Mouse (Mus musculus) right cerebral cortex, adult 2 months (tissue): Measurements from ENCODE around the gene Fbxo6.
A peak's percentile ranks its signal among the peaks of the same experiment; 100 is the strongest.
"Not testable (repeated sequence)": the region's sequence is repeated elsewhere in the genome, so short reads cannot be mapped to it uniquely, and the experiment has no call there.

ENCODE experiments used
- DNase-seq, 2 experiments: peaks; one replicate each; pipeline ENCODE4 v3.0.0; 2021 to 2022; ENCODE audit warnings: low spot score in 2 of 2

Fbxo6 gene

DNA sequence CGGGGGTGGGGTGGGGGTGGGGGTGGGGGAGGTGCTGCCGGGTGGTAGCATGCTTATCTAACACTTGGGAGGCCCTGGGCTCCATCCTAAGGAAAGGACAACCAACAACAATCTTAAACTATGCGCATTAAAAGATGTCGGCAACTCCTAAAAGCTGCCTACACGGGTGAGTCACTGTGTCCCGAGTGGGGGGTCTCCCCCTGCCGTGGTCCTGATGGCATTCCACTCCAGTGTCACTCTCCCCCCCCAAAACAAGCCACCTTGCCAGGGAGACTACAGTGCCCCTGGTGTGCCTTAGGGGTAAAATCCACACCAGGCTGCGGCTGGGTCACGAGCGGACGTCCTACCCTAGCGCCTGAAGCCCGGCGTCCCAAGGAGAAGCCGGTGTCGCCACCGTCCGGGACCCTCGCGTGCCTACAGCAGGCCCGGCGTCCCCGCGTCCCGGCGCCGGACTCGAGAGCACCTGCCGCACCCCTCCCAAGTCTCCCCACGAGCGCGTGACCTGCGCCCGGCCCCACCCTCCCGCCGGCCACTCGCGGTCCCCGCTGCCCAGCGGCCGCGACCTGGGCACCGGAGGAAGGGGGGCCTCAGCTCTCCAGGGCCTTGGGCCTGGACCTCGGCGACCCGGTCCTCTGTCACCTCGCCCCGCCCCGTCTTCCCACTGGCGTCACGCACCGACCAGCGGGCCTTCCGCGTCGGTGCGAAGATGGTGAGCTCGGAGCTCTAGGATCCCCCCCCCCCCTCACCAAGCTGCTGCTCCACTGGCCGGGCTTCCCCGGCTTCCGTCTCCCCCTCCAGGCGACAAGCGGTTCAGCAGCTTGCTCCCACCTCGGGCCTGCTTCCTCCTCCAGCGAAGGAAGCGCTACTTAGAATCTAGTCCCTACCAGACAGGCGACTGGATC, at the start of gene Fbxo6:
Gene Fbxo6, minus strand, starts transcription at position 874 of the 902 bp plus-strand sequence.
- DNase-seq: peak; percentile 82 to 85

DNA sequence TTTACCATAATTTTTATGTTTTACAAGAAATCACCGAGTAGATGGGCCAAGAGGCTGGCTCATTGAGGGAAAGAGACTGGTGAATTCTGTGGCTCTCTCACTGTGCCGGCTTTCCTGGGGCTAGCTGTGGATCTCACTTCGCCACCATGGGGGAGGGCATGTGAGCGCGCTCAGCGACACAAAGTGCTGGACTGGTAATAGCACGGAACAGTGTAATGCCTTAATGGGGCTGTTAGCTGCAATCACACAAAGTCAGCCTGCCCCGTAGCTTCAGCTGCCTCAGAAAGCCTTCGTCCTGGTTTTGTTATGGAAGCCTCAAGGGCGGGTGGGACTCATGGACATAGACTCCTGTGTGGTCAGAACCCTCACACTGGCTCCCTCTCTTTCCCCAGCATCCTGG, 46.8 kb upstream of the Fbxo6 start:
- DNase-seq: no peak

DNA sequence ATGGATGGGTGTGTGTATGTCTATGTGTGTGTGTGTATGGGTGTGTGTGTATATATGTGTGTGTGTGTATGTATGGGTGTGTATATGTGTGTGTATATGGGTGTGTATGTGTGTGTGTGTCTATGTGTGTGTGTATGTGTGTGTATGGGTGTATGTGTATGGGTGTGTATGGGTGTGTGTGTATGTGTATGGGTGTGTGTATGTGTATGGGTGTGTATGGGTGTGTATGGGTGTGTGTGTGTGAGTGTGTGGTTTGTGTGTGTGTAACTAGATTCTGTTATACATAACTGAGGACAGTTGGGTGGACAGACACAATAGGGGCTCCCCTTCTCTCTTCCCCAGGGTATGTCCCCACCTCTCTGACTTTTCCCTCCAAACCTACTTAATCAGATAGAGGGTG, 42.5 kb upstream of the Fbxo6 start:
- no peak for DNase-seq

DNA sequence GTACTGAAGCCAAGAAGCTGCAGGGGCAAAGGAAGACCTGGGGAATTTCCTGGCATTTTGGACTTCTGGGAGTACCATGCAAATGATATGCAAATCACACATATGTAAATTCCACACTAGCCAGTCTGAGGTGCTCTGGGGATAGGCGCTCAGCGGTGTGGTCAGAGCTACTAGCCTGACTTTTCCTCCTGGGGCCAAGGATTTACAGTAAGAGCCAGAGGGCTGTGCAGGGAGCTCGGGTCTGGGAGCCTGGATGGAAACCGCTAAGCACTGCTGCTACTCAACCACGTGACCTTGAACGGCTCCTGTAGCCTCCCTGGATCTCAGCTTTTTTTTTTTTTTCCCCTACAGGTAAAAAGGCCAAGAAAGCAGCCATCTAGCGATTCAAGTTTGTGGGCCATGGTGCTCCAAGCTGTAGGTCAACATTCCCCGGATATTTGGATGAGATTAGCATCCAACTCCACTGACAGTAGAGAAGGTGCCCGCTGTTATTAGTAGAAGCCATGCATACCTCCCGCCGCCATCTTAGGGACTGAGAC, 40.8 kb upstream of the Fbxo6 start:
- no peak for DNase-seq

DNA sequence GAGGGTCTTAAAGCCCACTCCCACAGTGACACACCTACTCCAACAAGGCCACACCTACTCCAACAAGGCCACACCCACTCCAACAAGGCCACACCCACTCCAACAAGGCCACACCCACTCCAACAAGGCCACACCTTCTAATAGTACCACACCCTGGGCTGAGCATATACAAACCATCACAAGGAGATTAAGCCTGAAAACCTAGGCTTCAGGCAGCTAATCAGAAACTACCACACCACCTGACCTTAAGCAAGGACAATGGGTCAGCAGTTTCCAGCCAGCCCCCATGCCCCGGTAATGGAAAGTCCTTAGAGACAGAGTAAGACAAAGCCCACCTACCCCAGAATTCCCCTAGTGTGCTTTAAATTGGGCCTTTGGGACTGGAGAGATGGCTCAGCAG, 36.8 kb upstream of the Fbxo6 start:
- not testable (repeated sequence) for DNase-seq

DNA sequence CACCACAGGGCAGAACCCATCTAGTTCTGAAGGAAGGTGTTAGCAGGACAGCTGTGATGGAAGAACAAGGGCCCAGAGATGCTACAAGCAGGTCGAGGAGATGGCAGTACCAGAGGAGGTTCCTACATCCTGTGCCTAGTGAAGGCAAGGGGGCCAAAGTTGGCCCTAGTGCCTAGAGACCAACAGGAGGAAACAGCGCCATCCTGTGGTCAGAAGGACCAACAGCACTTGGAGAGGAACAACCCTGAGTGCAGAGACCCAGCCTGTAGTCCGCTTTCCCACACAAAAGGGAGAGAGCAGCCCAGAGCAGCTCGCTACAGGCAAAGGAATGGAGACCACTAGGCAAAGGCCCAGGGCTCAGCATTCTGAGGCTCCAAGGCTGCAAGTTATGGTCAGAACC, 33.9 kb upstream of the Fbxo6 start:
- DNase-seq: no peak

DNA sequence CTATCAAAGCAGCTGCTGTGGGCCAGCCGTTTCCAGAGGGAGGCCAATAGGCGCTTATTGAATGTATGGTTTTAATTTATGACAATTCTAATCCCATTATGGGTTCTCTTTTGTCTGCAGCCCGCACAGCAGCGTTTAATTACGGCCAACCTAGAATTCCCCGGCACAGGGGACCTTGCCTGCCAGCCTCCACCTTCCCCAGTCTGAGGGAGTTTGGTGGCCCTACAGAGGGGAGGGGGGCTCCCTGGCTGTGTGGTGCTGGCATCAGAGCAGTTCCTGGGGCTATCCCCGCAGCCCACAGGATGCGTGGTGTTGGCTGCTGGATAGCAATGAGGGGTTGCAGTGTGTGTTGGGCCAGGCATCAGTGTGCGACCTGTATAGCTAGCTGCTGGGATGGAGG, 32.6 kb upstream of the Fbxo6 start:
- no peak for DNase-seq

DNA sequence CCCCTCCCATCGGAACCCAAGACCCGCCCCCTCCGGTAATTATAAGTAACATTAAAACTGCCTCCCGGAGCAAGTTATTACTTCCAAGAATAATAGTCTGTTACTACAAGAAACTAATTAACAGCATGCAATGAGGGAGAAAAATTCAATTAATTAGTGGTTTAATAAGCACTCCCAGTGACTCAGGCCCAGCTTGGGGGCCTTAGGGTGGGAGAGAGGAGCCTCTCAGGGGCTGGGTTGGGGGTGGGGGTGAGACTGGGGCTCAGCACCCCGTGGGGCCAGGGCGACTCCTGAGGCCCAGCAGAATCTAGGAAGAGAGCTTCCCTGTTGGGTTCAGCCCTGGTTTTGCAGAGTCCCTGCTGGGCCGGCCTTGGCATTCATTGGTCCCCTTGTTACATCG, 30.4 kb upstream of the Fbxo6 start:
- no peak for DNase-seq

DNA sequence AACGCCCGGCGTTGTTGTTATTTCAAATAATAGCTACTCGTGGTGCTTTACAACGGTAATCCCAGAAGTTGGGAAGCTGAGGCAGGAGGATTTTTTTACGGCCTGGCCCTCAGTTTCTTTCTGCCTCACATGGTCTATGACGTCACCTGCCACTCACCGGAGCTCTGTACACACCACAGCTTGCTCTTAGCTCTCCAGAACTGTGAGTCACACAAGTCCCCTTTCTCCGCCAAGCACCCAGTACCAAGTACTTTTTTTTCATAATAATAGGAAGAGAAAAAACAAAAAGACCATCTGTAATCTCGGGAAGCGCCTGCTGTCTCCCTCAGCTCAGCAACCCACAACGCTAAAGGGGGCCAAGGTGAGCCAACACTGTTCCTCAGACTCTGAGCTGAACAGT, 29.5 kb upstream of the Fbxo6 start:
- no peak for DNase-seq

DNA sequence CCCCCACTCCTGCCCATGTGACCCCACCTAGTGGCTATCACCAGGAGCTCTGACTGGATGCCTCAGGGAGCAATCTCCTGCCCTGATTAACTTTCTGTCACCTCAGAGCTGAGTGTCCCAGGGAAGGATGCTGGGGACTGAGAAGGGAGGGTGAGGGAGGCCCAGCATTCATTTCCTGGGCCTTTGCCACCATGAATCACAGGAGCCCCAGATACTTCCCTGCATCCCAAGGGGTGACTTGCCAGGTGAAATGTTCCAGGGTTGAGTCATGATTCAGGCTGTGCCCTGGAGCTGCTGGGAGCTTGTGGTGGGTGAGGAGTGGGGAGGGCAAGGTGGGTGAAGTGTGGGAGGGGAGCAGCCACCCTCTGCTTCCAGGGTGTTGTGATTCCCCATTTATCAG, 25.8 kb upstream of the Fbxo6 start:
- DNase-seq: no peak

DNA sequence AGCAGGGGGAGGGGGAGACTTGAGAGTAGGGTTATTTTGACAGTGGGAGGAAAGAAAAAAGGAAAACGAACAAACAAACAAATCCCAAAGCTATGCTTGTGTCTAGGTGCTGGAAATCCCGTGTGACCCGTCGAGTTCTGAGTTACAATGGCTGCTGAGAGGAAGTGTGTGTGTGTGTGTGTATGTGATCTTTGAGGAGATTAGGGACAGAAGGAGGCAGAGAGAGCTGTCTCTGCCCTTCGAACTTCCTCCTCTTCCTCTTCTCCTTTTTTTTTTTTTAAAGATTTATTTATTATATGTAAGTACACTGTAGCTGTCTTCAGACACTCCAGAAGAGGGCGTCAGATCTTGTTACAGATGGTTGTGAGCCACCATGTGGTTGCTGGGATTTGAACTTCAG, 24.7 kb upstream of the Fbxo6 start:
- DNase-seq: not testable (repeated sequence)

DNA sequence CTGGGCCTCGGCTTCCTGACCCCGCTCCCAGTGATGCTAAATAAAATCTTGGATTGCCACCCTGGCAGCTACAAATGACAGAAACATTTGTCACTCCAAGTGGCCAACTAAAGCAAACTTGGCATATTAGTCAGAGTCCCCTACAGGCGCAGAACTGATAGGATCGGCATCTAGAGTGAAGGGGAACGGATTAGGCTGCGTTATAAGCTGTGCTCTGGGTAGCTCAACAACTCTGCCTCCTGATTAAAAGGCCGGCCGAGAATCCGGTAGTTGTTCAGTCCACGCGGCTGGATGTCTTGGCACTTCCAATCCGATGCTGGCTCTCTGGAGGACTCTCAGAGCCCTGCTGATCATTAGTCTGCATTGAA, 22.5 kb upstream of the Fbxo6 start:
- DNase-seq: no peak

DNA sequence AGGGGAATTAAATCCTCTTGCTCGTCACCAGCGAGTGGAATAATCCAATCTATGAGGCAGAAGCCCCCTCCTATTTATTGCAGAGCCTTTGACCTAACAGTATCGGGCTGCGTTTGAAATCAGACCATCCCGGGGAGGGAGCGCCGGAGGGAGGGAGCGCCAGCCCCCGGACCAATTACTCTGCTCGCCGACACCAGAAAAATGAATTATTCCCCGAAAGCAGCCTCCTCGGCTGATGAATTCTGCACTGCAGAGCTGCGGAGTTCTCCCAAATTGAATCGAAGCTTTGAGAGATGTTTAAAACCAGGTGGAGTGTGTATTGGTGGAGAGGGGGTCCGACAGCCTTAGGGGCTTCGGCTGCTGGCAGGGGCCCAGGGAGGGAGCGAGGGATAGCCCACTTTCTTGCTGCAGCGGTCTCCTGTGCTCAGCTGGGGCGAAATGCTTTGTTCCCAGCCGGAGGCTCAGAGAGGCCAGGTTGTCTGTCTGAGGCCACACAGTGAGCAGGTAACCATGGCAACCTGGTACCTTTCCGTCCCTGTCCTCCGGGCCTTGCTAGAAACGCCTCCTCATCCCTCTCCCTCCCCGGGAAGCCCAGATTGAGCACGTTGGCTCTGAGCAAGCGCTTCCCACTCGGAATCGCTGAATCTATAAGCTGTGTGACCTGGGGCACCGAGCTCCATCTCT, 22.0 kb upstream of the Fbxo6 start:
- DNase-seq: peak; percentile 68 to 72

DNA sequence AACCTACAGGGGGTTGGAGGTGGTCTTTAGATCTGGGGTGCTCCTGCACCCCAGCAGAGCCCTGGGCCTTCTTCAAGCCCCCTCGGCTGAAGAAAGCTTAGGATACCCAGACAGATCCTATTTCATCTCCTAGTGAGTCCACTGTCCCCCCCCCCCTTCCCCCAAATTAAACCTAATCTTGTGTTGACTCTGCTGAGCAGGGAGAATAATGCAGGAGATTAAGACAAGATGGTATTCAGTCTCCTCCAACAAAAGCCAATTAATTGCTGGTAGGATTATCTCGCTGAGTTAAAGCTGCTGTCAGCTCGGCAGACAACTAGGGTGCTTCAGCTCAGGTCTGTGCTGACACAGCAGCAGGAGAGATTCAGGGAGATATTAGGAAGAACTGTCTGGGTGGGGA, 19.3 kb upstream of the Fbxo6 start:
- no peak for DNase-seq

DNA sequence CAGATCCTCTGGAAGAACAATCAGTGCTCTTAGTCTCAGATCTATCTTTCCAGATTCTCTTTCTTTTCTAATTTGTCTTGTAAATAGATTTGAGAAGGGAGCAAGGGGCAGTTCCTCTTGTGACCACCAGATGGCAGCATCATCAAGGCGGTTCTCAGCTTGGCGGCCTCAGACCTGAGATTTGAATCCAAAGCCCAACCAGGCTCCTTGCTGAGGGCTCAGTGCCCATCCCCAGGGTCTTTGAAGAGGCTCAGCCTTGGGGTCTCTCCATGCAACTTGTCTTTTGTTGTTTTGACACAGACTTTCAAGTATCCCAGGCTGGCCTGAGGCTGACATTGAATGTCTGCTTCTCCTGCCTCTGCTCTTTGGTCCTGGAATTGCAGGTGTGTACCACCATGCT, 18.9 kb upstream of the Fbxo6 start:
- peak; percentile 68 to 75 for DNase-seq

DNA sequence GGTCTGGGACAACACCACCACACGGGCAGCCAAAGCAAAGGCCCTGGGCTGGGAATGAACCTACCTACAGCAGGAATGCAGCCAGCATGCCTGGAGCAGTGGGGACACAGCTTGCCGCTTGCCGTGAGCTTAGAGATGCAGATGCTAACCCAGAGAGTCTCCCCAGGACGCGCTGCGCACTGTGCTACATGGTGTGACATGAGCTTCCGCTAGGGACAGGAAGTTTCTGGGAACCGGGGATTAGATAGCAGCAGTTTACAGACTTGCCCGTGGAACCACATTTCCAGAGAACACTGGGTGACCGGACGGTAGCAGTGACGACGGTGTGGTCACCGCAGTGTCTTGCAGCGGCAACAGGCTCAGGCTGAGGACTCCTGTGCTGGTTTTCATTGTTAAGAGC, 17.6 kb upstream of the Fbxo6 start:
- no peak for DNase-seq

DNA sequence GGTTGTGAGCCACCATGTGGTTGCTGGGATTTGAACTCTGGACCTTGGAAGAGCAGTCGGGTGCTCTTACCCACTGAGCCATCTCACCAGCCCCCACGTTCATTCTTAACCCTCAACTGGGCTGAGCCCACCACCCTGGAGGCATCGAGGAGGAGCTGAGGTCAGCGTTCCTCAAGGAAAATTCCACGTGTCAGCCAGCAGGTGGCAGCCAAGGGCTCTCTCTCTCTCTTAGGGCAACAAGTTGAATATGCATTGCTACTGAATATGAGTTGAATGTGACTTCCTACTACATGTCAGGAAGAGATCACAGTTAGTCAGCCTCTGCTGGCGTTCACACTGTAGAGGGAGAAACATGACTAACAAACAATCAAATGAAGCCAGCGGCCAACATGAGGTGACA, 16.3 kb upstream of the Fbxo6 start:
- DNase-seq: peak in 1 of 2 experiments; percentile 65

DNA sequence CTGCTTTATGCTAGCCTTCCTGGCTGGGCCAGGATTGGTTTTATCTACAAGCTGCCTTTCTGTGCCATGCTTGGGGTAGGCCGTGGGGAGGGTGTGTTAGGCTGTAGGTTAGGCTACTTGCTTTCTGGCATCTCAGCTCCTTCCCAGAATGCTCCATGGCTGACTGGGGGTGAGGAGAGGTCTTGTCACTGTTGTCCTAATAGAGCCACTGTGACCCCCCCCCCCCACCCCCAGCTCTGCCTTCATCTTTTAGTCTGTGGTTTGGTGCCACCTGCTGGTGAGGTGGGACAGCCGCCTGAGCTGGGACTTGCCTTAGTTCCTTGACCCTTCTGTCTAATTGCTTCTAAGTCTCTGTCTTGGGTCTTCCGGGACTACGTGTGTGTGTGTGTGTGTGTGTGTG, 15.0 kb upstream of the Fbxo6 start:
- DNase-seq: peak; percentile 73 to 78

DNA sequence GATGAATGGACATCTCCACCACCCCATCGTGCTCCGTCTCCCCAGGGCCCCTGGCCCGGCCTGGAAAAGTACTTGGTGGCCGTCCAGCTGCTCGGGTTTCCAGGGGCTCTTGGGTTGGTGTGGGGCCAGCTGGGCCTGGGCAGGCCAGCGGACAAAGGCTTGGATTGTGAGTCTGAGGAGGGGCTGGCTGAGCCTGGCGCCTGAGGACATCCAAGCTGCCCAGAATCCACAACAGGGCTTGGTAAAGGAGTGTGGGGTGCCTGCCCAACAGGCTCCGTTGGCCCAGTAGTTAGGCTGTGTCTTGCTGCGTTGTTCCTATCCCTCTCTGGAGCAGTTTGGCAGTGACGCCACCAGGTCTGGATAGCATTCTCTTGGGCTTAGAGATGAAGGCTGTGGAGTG, 14.5 kb upstream of the Fbxo6 start:
- peak; percentile 69 to 70 for DNase-seq

DNA sequence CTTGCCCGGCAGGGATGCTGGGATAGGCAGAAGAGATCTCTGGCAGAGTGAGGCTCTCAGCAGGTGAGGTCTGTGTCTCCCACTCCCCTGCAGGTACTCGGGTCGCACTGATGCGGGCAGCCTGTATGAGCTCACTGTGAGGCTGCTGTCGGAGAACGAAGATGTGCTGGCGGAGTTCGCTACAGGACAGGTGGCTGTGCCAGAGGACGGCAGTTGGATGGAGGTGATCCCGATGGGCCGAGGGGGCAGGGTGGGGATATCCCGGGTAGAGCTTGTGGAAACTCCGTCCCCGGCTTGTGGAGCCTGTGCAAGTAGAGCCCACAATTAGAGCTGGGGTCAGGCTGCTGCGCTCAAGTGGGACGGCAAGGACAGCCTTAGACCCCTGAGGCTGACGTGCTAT, 13.6 kb upstream of the Fbxo6 start:
- DNase-seq: no peak

DNA sequence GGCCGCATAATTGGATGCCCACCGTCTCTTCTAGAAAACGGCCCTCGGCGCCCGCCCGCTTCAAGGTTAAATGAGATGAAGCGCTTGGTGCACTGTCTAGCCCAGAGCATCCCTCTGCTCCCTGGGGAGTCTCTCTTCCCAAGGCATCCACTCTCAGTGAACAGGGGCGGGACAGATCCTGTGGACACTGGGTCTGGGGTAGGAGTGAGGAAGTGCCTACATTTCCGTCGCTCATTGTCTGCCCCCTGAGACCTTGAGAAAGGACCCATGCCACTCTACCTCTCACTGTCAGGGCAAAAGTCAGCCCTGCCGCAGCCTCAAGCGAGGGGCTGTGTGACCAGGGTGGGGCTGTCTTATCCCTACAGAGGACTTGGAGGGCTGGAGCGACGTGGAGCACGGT, 12.5 kb upstream of the Fbxo6 start:
- no peak for DNase-seq

DNA sequence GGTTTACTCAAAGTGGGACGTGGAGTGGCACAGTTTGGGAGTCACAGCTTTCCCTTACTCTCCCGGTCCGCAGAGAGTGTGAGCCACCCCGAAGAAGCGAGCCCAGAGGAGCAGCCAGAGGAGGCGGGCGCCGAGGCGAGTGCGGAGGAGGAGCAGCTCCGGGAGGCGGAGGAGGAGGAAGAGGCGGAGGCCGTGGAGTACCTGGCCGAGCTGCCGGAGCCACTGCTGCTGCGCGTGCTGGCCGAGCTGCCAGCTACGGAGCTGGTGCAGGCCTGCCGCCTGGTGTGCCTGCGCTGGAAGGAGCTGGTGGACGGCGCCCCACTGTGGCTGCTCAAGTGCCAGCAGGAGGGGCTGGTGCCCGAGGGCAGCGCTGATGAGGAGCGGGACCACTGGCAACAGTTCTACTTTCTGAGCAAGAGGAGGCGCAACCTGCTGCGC, 12.1 kb upstream of the Fbxo6 start:
- peak; percentile 75 to 79 for DNase-seq
